Mouse (Mus musculus) liver, adult 2 months (tissue): ENCODE results near the gene Lrig3.

Experiments
- CTCF ChIP-seq: fragments of 200-500 bp; IDR thresholded peaks from 2 replicates; pipeline ENCODE4 v1.5.1; 2011; ENCODE audit warnings: low read depth, low read length, control low read depth
- POLR2A ChIP-seq: fragments of 200-500 bp; IDR thresholded peaks from 2 replicates; pipeline ENCODE4 v1.6.1; 2011; ENCODE audit warnings: low read length, control low read depth; ENCODE audit not compliant: insufficient read depth; ENCODE audit errors: extremely low read depth

DNA sequence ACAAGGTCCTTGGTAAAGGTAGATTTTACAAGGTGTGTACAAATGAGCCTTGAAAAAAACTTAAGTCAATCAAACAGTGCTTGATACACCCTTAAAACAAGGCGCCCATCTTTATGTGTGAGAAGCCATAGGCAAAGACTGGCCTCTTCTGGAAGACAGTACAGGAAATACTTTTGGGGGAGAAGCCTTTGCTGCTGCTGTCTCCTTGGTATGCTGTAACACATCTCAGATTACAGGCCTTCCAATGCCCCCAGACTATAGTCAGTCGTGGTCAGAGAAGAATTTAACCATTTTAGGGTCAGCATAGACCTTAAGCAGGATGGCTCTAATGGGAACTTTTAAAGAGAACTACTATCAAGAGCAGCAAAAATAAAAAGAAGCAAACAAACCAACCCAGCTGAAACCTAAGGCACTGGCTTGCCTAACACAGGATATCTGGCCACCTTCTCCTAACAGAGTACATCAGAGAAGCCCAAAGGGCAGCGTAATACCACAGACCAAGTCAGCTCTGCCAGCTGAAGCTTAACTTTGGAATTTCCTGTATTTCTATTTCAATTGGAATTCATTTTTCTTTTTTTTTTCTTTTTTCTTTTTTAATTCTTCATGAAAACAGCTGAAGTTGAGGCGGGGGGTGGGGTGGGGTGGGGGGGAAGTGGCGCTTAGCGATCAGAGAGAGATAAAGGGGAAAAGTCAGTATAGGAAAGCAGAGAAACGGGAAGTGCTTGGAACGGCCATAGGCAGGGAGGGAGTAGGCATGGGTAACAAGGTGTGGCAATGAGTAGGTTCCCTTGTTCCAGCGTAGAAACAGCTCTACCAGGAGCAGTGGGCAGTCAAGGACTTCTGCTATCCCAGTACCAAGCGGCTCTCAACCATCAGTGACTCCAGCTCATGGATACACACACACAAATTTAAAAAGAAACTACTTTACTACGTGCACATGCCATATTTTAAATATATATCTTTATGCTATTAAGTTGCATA, 28.2 kb upstream of the Lrig3 start:
- TF ChIP-seq CTCF (no peak), POLR2A (no peak)
